Mouse (Mus musculus): ENCODE results near the gene Usf3.
A peak's percentile ranks its signal among the peaks of the same experiment; 100 is the strongest.

Gene Usf3

DNA sequence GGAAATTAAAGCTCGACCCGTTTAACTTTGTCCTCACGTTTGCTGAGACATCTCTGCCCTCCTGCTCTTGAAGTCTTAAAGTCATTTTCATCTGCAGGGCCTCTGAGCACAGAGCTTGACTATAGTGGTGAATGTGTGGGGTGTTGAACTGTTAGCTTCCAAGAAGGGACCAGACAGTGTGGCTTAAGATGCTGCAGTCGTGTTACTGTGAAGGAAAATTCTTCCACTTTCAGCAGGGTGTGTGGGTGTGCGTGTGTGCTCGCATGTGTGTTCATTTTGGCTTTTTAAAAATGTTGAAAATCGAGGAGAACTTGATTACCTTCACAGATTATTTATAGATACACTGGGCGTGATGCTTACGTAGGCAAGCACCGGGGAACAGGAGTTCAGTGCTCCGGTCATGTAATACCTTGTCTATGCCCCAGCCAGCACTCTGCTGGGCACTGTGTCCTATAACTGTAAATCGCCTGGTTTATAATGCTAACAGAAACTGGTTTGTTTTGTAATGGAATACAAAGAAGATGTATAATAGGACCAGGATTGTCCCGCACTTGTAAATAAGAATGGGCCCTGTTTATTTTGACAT lies 53.8 kb downstream of the Usf3 start:
- DNase-seq (ENCODE audit: extremely low read depth, insufficient read length, low spot score): no peak

GRCm38 (mm10) chr16:44233019-44233418 lies 60.0 kb downstream of the Usf3 start:
- no peak for DNase-seq (ENCODE audit: extremely low read depth, insufficient read length, low spot score)

DNA sequence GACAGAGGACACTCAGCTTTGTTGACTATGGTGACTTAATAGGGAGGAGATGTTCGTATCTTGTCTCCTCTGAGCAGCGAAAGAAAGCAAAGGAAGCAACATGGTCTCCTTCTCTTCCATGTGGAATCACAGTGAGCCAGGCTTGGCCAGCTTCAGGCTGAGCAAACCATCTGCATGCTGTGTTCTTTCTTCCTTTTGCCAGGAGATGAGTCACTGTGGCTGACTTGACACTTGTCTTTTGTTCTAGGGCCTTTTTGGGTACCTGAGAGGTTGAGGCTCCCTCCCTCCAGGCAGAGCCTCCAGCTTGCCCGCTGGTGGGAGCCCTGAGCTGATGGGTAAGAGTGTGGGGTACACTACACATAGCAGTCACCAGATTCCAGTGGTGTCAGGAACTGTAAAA lies 64.8 kb downstream of the Usf3 start:
- DNase-seq (ENCODE audit: extremely low read depth, insufficient read length, low spot score): no peak

DNA sequence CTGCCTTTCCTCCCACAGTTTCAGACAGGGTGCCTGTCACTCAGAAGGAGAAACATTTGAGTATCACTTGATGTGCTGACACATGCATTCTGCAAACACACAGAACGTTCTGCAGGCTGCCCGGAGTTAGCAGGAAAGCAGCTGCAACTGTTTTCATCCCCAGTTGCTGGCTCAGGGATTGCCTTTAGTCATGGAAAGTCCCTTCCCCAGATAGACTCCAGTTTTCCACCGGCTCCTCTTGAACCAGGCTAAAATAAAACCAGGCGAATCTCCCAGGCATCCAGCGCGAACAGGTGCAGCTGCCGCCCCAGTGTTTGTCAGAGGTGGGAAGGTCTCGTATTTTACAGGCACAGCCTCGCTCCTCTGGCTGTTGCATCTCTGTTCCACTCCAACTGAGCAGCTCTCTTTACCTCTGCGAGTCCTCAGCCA lies 65.8 kb downstream of the Usf3 start:
- DNase-seq (ENCODE audit: extremely low read depth, insufficient read length, low spot score): no peak

- DNase-seq (ENCODE audit: extremely low read depth, insufficient read length, low spot score): no peak
These were observed 67.4 kb downstream of the Usf3 start for GRCm38 (mm10) chr16:44240406-44240805.

- DNase-seq (ENCODE audit: extremely low read depth, insufficient read length, low spot score): peak; percentile 34
These were observed 69.6 kb downstream of the Usf3 start for GRCm38 (mm10) chr16:44242633-44243032.

- no peak for DNase-seq (ENCODE audit: extremely low read depth, insufficient read length, low spot score)
These were observed 70.3 kb downstream of the Usf3 start for GRCm38 (mm10) chr16:44243323-44243722.

DNA sequence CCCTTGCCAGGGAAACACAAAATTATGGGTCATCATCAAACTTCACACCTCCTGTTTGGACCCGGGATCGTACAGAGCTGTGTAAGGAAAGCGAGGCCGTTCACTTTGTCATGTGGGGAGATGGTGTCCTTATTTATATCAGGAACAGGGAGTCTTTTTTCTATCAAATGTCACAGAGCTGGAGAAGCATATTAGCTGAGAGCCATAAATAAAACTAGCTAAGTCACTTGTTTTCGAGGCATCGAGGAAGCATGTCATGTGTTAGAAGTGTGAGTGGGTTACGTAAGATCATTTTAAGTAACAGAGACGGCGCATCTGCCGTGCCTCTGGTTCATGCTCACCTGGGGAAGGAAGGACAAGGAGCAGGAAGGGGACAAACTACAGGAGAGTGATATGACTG lies 76.9 kb downstream of the Usf3 start:
- no peak for DNase-seq (ENCODE audit: extremely low read depth, insufficient read length, low spot score)

- no peak for DNase-seq (ENCODE audit: extremely low read depth, insufficient read length, low spot score)
These were observed 79.7 kb downstream of the Usf3 start for GRCm38 (mm10) chr16:44252735-44253134.

GRCm38 (mm10) chr16:44253797-44254634 lies 81.0 kb downstream of the Usf3 start:
- no peak for DNase-seq (ENCODE audit: extremely low read depth, insufficient read length, low spot score)

DNA sequence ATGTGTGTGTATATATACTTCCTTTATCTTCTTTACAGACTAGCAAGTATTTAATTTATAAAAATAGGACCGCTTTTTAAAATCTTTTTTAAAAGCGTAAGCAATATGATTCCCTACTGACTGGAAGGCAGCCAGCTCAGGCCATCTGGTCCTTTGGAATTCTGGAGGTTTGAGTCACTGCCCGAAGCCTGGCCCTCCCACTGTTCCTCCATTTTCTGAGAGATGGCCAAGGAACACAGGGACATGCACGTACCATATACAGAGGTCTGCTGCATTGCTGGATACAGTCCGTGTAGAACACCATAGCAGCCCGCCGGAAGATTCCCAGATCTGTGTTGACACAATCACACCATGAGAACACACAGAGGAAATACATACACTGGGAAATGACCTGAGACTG lies 81.7 kb downstream of the Usf3 start:
- peak; percentile 26 for DNase-seq (ENCODE audit: extremely low read depth, insufficient read length, low spot score)

DNA sequence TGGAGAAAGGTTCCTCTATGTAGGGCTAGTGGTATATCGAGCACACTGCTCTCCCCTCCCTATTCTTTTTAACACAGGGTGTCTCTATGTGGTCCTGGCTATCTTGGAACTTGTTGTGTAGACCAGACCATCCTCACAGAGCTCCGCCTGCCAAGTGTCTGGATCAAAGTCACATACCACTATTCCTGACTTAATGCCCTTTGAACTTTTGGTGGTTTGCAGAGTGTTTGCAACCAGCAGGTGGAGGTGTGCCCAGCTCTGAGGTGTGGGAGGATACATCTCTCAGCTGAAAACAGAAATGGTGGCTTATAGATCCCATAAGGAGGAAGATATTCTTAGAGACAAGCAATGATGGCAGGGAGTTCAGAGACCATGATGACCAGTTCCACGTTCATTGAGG lies 84.4 kb downstream of the Usf3 start:
- DNase-seq (ENCODE audit: extremely low read depth, insufficient read length, low spot score): no peak

DNA sequence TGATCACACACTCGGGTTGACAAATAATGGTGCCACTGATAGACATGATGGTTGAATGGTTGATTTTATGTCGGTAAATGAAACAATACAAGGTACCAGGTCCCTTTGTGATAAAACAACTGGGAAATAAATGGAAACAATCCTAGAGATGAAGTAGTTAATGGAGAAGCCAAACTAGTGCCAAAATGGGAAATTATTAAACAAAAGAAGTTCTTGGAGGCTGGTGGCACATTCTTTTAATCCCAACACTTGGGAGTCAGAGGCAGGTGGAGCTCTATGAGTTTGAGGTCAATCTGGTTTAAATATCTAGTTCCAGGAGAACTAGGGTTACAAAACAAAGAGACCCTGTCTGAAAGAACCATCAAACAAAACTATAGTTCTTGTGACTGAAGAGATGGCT lies 91.9 kb downstream of the Usf3 start:
- no peak for DNase-seq (ENCODE audit: extremely low read depth, insufficient read length, low spot score)

- no peak for DNase-seq (ENCODE audit: extremely low read depth, insufficient read length, low spot score)
These were observed 92.5 kb downstream of the Usf3 start for GRCm38 (mm10) chr16:44265562-44265961.

- DNase-seq (ENCODE audit: extremely low read depth, insufficient read length, low spot score): no peak
These were observed 95.6 kb downstream of the Usf3 start for GRCm38 (mm10) chr16:44268541-44269215.

DNA sequence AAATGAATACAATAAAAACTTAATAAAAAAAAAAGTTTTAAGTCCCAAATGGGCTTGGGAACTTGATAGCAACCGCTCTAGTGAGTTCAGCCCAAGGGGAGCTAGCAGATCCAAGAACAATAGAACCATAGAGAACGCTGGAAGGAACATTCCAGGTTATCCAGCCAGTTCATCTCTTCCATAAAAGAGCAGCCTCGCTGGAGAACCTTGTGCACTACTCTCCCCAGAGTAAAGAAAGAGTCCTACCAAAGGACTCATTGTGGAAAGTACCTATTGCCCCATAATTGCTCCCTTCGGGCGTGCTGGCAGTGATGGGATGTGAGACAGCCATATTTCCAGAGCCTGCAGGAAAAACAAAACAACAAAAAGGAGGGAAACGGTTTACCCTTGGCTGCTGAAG lies 96.5 kb downstream of the Usf3 start:
- no peak for DNase-seq (ENCODE audit: extremely low read depth, insufficient read length, low spot score)

DNA sequence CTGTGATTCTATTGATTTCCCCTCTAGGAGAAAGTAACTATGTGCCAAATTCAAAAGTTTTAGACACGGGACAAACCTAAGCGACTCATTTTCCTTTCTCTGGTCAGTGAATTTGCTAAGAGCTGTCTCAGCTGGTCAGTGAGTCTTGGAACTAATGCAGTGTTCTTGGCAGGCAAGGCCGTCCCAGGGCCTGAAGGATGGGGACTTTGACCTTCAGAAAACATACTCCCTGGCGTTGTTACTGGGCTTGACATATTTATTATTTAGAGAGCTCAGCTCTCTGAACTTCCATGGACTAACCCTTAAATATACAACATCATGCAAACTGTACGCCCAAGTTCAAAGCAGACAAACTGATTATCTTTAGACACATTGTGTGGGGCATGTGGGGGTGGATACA lies 97.6 kb downstream of the Usf3 start:
- no peak for DNase-seq (ENCODE audit: extremely low read depth, insufficient read length, low spot score)

GRCm38 (mm10) chr16:44271371-44272038 lies 98.5 kb downstream of the Usf3 start:
- no peak for DNase-seq (ENCODE audit: extremely low read depth, insufficient read length, low spot score)
